Mouse (Mus musculus): ENCODE measurements around the gene Mfge8. TPM values are rescaled to one million over a fixed set of nuclear protein-coding genes. Genes with fewer than 3 reads are reported as not detected.
A peak's percentile ranks its signal among the peaks of the same experiment; 100 is the strongest.

Mfge8 gene
- polyA plus RNA-seq, 2 experiments, result 46.0 to 55.3 TPM

DNA sequence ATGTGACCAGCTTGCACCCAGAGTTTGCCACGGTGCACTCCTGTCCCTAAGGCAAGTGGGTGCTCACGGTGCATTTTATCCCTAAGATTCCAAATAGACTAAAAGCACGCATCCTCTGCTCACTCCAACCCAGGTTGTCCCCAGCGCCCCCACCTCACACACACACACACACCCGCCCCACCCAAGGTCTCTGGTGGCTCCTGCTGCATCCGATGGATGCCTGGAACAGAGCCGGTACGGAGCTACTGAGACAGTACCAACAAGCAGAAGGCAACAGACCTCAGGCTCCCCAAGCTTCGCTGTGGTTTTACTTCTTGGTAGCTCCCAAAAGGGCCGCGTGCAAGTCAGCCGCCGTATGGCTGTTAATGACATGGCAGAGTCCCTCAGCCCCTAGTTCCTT, 18.5 kb downstream of the Mfge8 start:
- WGBS (ENCODE audit: insufficient replicate concordance), result 17% methylated on average over 13 of the region's 13 CpGs
- no peak for ATAC-seq (ENCODE audit: insufficient read depth)
- H3K9ac ChIP-seq (replicated peaks), result no peak overlapping the region
- no peaks in the 10 kb centered on the region for H3K27me3 ChIP-seq (ENCODE audit: control insufficient read depth, insufficient read depth, low read length)
- H3K4me3 ChIP-seq (ENCODE audit: insufficient read depth in 1 of 2, low read depth in 2 of 2, low read length in 2 of 2), result no peak overlapping the region
- H3K4me2 ChIP-seq (ENCODE audit: low read depth), result peak overlapping the region; percentile 25
- DNase-seq (ENCODE audit: low read depth in 3 of 3, low spot score in 3 of 3), result no peak
- no peak overlapping the region for H3K27ac ChIP-seq
- no peaks in the 10 kb centered on the region for H3K9me3 ChIP-seq (ENCODE audit: control insufficient read depth, low read length)
- TF ChIP-seq EP300 (IDR thresholded peaks at IDR 0.05; ENCODE audit: low read depth) (no peak), CTCF (IDR thresholded peaks at IDR 0.05; ENCODE audit: low read depth) (no peak)
- H3K4me1 ChIP-seq (replicated peaks; ENCODE audit: control insufficient read depth in 2 of 2, insufficient read depth in 2 of 2, low read length in 1 of 2), result no peaks in the 10 kb centered on the region
- H3K36me3 ChIP-seq (replicated peaks; ENCODE audit: control insufficient read depth, insufficient read depth, low read depth), result no peaks in the 10 kb centered on the region

GRCm38 (mm10) chr7:79129883-79130282, 19.0 kb downstream of the Mfge8 start:
- TF ChIP-seq EP300 (IDR thresholded peaks at IDR 0.05; ENCODE audit: low read depth), result no peak
- peak; percentile 22; the same call in 1 of the 2 replicates for TF ChIP-seq CTCF (IDR thresholded peaks at IDR 0.05; ENCODE audit: low read depth)
- Histone ChIP-seq H3K4me2 (ENCODE audit: low read depth) (no peak overlapping the region), H3K4me3 (ENCODE audit: insufficient read depth in 1 of 2, low read depth in 2 of 2, low read length in 2 of 2) (no peak overlapping the region), H3K9ac (replicated peaks) (no peak overlapping the region), H3K9me3 (ENCODE audit: control insufficient read depth, low read length) (no peaks in the 10 kb centered on the region), H3K27me3 (ENCODE audit: control insufficient read depth, insufficient read depth, low read length) (no peaks in the 10 kb centered on the region), H3K4me1 (replicated peaks; ENCODE audit: control insufficient read depth in 2 of 2, insufficient read depth in 2 of 2, low read length in 1 of 2) (no peaks in the 10 kb centered on the region), H3K27ac (no peak overlapping the region), H3K36me3 (replicated peaks; ENCODE audit: control insufficient read depth, insufficient read depth, low read depth) (no peaks in the 10 kb centered on the region)
- WGBS (ENCODE audit: insufficient replicate concordance), result 17% methylated on average over 8 of the region's 8 CpGs
- ATAC-seq (ENCODE audit: insufficient read depth), result no peak
- DNase-seq (ENCODE audit: low read depth in 3 of 3, low spot score in 3 of 3), result no peak

DNA sequence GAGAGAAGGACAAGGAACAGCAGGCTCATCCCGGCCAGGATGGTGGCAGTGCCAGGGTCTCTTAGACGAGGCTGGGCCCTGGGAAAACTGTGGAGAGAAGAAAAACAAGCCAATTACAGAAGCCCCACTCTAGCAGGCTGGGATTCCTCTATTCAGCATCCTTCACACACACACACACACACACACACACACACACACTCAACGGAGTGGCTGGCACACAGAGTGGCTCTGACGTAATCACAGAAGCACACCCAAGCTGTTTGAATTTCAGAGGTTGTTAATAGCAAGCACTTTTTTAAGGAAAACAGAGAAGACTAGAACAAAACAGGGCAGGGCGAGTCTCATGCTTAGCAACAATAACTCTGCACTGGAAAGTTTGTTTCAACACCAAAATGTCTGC, 25.4 kb downstream of the Mfge8 start:
- Histone ChIP-seq H3K9ac (replicated peaks) (no peak overlapping the region), H3K27me3 (ENCODE audit: control insufficient read depth, insufficient read depth, low read length) (no peaks in the 10 kb centered on the region), H3K4me2 (ENCODE audit: low read depth) (no peak overlapping the region), H3K4me1 (replicated peaks; ENCODE audit: control insufficient read depth in 2 of 2, insufficient read depth in 2 of 2, low read length in 1 of 2) (no peaks in the 10 kb centered on the region), H3K36me3 (replicated peaks; ENCODE audit: control insufficient read depth, insufficient read depth, low read depth) (no peaks in the 10 kb centered on the region), H3K4me3 (ENCODE audit: insufficient read depth in 1 of 2, low read depth in 2 of 2, low read length in 2 of 2) (no peak overlapping the region), H3K9me3 (ENCODE audit: control insufficient read depth, low read length) (no peaks in the 10 kb centered on the region), H3K27ac (no peak overlapping the region)
- DNase-seq (ENCODE audit: low read depth in 3 of 3, low spot score in 3 of 3) (no peak), ATAC-seq (ENCODE audit: insufficient read depth) (no peak)
- WGBS (ENCODE audit: insufficient replicate concordance), result 53% methylated on average over 5 of the region's 5 CpGs
- no peak for TF ChIP-seq CTCF (IDR thresholded peaks at IDR 0.05; ENCODE audit: low read depth)
- no peak for TF ChIP-seq EP300 (IDR thresholded peaks at IDR 0.05; ENCODE audit: low read depth)

GRCm38 (mm10) chr7:79113848-79114247, 35.0 kb downstream of the Mfge8 start:
- Histone ChIP-seq H3K4me3 (ENCODE audit: insufficient read depth in 1 of 2, low read depth in 2 of 2, low read length in 2 of 2) (no peak overlapping the region), H3K36me3 (replicated peaks; ENCODE audit: control insufficient read depth, insufficient read depth, low read depth) (no peaks in the 10 kb centered on the region), H3K4me2 (ENCODE audit: low read depth) (no peak overlapping the region), H3K27ac (no peak overlapping the region), H3K9me3 (ENCODE audit: control insufficient read depth, low read length) (no peaks in the 10 kb centered on the region), H3K9ac (replicated peaks) (no peak overlapping the region), H3K27me3 (ENCODE audit: control insufficient read depth, insufficient read depth, low read length) (no peaks in the 10 kb centered on the region), H3K4me1 (replicated peaks; ENCODE audit: control insufficient read depth in 2 of 2, insufficient read depth in 2 of 2, low read length in 1 of 2) (no peaks in the 10 kb centered on the region)
- 55% methylated on average over 4 of the region's 4 CpGs for WGBS (ENCODE audit: insufficient replicate concordance)
- DNase-seq (ENCODE audit: low read depth in 3 of 3, low spot score in 3 of 3) (no peak), ATAC-seq (ENCODE audit: insufficient read depth) (no peak)
- TF ChIP-seq CTCF (IDR thresholded peaks at IDR 0.05; ENCODE audit: low read depth), result no peak
- no peak for TF ChIP-seq EP300 (IDR thresholded peaks at IDR 0.05; ENCODE audit: low read depth)

- no peak overlapping the region for H3K4me3 ChIP-seq (ENCODE audit: insufficient read depth in 1 of 2, low read depth in 2 of 2, low read length in 2 of 2)
- no peak overlapping the region for H3K27ac ChIP-seq
- H3K27me3 ChIP-seq (ENCODE audit: control insufficient read depth, insufficient read depth, low read length), result no peaks in the 10 kb centered on the region
- H3K9me3 ChIP-seq (ENCODE audit: control insufficient read depth, low read length), result no peaks in the 10 kb centered on the region
- 57% methylated on average over 5 of the region's 5 CpGs for WGBS (ENCODE audit: insufficient replicate concordance)
- TF ChIP-seq CTCF (IDR thresholded peaks at IDR 0.05; ENCODE audit: low read depth) (peak; percentile 30; the same call in 1 of the 2 replicates), EP300 (IDR thresholded peaks at IDR 0.05; ENCODE audit: low read depth) (no peak)
- no peaks in the 10 kb centered on the region for H3K36me3 ChIP-seq (replicated peaks; ENCODE audit: control insufficient read depth, insufficient read depth, low read depth)
- no peak overlapping the region for H3K9ac ChIP-seq (replicated peaks)
- H3K4me2 ChIP-seq (ENCODE audit: low read depth), result no peak overlapping the region
- ATAC-seq (ENCODE audit: insufficient read depth) (no peak), DNase-seq (ENCODE audit: low read depth in 3 of 3, low spot score in 3 of 3) (no peak)
- no peaks in the 10 kb centered on the region for H3K4me1 ChIP-seq (replicated peaks; ENCODE audit: control insufficient read depth in 2 of 2, insufficient read depth in 2 of 2, low read length in 1 of 2)
Observed at GRCm38 (mm10) chr7:79096492-79096891, 52.4 kb downstream of the Mfge8 start.

Data from liver, embryonic 14.5 days (tissue).